Comparison of ENCODE assay signal across 17 mouse cellular contexts in the genomic region with DNA sequence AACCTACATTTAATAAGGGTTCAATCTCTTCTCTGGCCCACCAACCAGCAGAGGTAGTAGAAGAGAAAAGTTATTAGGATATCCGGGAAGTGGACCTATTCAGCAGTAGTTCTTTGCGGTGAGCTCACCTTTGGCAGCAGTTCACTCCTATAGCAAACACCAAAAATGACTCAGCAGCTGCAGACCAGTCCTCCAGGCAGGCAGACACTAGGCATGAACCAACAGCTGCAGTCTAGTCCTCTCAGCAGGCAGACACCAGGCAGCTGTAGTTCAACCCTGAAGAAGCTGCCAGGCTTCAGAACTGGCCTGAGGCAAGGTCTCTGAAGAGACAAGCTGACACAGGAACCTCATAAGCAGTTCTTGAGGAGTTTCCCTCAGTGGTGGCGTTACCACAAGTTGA.
"Had no signal": no experiment of that assay in that cellular context is flagged by ENCODE, and none has a peak within 500 bp of the region (broad histone marks: within the 10 kb centered on the region; RNA-seq: fewer than 3 reads in every experiment).

No protein-coding gene starts in this region.

- H3K27ac ChIP-seq: kidney, postnatal 0 days; liver, embryonic 13.5 days; lung, embryonic 15.5 days; neural tube, embryonic 12.5 days; neural tube, embryonic 15.5 days had no signal

- H3K4me1 ChIP-seq: liver, embryonic 13.5 days; lung, embryonic 15.5 days; neural tube, embryonic 12.5 days had no signal

- H3K9ac ChIP-seq: liver, embryonic 13.5 days; lung, embryonic 15.5 days; neural tube, embryonic 12.5 days; neural tube, embryonic 15.5 days had no signal

- H3K4me2 ChIP-seq: liver, embryonic 13.5 days; lung, embryonic 15.5 days; midbrain, embryonic 11.5 days; neural tube, embryonic 12.5 days; neural tube, embryonic 15.5 days had no signal

- H3K9me3 ChIP-seq: liver, embryonic 13.5 days; lung, embryonic 15.5 days; neural tube, embryonic 12.5 days; neural tube, embryonic 15.5 days had no signal

- DNase-seq: kidney, adult 2 months; kidney, postnatal 25 days; liver, embryonic 13.5 days; lung, postnatal 10 days; lung, postnatal 4 days; midbrain, embryonic 14.5 days; right cerebral cortex, adult 18-20 months; right cerebral cortex, postnatal 14 days; right cerebral cortex, postnatal 4 days; thymus, postnatal 25 days had no signal

- H3K4me3 ChIP-seq: liver, embryonic 13.5 days; lung, embryonic 15.5 days; neural tube, embryonic 12.5 days; neural tube, embryonic 15.5 days had no signal

- H3K36me3 ChIP-seq: liver, embryonic 13.5 days; lung, embryonic 15.5 days; neural tube, embryonic 12.5 days; neural tube, embryonic 15.5 days had no signal

- ATAC-seq: inflammation-experienced regulatory T-cells, adult 6 months; intestine, embryonic 16.5 days had no signal

- H3K27me3 ChIP-seq: liver, embryonic 13.5 days; lung, embryonic 15.5 days; neural tube, embryonic 12.5 days; neural tube, embryonic 15.5 days had no signal
